Mouse (Mus musculus) intestine, embryonic 15.5 days (tissue): Measurements from ENCODE around the gene Vmn2r36. TPM values are rescaled to one million over a fixed set of nuclear protein-coding genes. Genes with fewer than 3 reads are reported as not detected.
"Not testable (repeated sequence)": the region's sequence is repeated elsewhere in the genome, so short reads cannot be mapped to it uniquely, and the experiment has no call there.

Experiments
- ATAC-seq: fragments of 200-750 bp; cut with Nextera tagmentation; 2 replicates; pipeline ENCODE4 v1.8.0; 2017; ENCODE audit warnings: moderate TSS enrichment, moderate library complexity
- H3K27ac ChIP-seq: fragments of 300-500 bp; sonication (generic); 2 replicates; pipeline ENCODE4 v1.5.1; 2015; ENCODE audit warnings: mild to moderate bottlenecking, inconsistent platforms
- H3K27me3 ChIP-seq: fragments of 300-500 bp; sonication (generic); replicated peaks from 2 replicates; pipeline ENCODE4 v1.6.1; 2015; ENCODE audit warnings: inconsistent platforms
- H3K36me3 ChIP-seq: fragments of 300-500 bp; sonication (generic); 2 replicates; pipeline ENCODE4 v1.6.1; 2015; ENCODE audit warnings: inconsistent platforms
- H3K4me1 ChIP-seq: fragments of 300-500 bp; sonication (generic); replicated peaks from 2 replicates; pipeline ENCODE4 v1.6.1; 2015; ENCODE audit warnings: inconsistent platforms
- H3K4me2 ChIP-seq: fragments of 300-500 bp; sonication (generic); replicated peaks from 2 replicates; pipeline ENCODE4 v1.6.1; 2015; ENCODE audit warnings: mild to moderate bottlenecking, inconsistent platforms
- H3K4me3 ChIP-seq: fragments of 300-500 bp; sonication (generic); replicated peaks from 2 replicates; pipeline ENCODE4 v1.5.1; 2015; ENCODE audit warnings: inconsistent platforms
- H3K9ac ChIP-seq: fragments of 300-500 bp; sonication (generic); 2 replicates; pipeline ENCODE4 v1.6.1; 2015; ENCODE audit warnings: inconsistent platforms
- H3K9me3 ChIP-seq: fragments of 300-500 bp; sonication (generic); 2 replicates; pipeline ENCODE4 v1.6.1; 2016; ENCODE audit warnings: inconsistent platforms
- WGBS: fragments of 180-500 bp; shearing (Covaris S2); methylation state at CpG from one replicate; pipeline ENCODE4 v1.1.7; 2015; 5-methylcytosine and 5-hydroxymethylcytosine counted together
- polyA plus RNA-seq: library from polyadenylated mRNA; unstranded; fragments of >200 nt; fragmentation: Nextera tagmentation; extraction: Ambion mirVana; gene quantifications from 2 replicates; pipeline ENCODE4 v1.2.1, GENCODE M21; 2015

Vmn2r36 gene
- not detected in 2 replicates for polyA plus RNA-seq

DNA sequence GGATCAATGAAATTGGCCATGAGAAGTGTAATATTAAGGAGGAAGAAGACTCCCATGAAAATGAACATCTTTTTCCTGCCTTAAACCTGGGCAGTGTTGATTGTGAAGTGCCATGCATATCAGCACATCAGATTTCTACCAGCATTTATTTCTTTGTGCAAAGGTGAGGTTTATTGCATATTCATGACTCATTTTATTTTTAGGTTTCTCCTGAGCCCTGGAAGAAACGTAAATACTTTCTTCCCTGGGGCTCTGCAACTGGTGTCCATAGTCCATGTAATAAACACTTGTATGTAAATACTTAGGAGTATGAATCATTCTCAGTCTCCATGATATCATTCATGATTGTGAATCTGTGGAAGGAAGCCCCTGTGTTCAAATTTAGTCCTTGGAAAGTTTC lies at the start of gene Vmn2r36:
Gene Vmn2r36 (minus strand): TSS at position 101 of the 400 bp plus-strand sequence.
- not testable (repeated sequence) for H3K36me3 ChIP-seq, H3K27ac ChIP-seq, H3K4me2 ChIP-seq, H3K27me3 ChIP-seq, H3K9me3 ChIP-seq, H3K4me3 ChIP-seq, H3K4me1 ChIP-seq, ATAC-seq, H3K9ac ChIP-seq
- no CpG with 5 or more reads among the region's 1 CpGs for WGBS

Other genes starting within 250 kb of the Vmn2r36 start
- gene Vmn2r34, start 213.0 kb downstream of the Vmn2r36 start, polyA plus RNA-seq, result not detected in 2 replicates
- not detected in 2 replicates for gene Vmn2r35, start 82.6 kb downstream of the Vmn2r36 start, polyA plus RNA-seq